Mouse (Mus musculus): ENCODE measurements around the gene Sertad3. TPM values are rescaled to one million over a fixed set of nuclear protein-coding genes. Genes with fewer than 3 reads are reported as not detected.

Sertad3 gene
- total and polyA plus RNA-seq, 3 experiments: 2.0 to 6.7 TPM; not detected in 1

DNA sequence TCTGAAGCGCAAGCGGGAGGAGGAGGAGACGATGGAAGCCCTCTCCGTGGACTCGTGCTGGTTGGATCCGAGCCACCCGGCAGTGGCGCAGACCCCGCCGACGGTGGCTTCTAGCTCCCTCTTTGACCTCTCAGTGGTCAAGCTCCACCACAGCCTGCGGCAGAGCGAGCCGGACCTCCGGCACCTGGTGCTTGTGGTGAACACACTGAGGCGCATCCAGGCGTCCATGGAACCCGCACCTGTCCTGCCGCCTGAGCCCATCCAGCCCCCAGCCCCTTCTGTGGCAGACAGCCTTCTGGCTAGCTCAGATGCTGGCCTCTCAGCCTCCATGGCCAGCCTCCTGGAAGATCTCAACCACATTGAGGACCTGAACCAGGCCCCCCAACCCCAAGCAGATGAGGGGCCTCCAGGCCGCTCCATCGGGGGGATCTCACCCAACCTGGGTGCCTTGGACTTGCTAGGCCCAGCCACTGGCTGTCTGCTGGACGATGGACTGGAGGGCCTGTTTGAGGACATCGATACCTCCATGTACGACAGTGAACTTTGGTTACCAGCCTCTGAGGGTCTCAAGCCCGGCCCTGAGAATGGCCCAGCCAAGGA is 15.8 kb downstream of the Sertad3 start:
- Histone ChIP-seq H3K27me3 (ENCODE audit: control insufficient read depth in 1 of 2, insufficient read depth in 2 of 2, low read length in 2 of 2) (no peaks in the 10 kb centered on the region), H3K27ac (ENCODE audit: control insufficient read depth, low read depth, low read length) (peak overlapping the region; percentile 73; the same call in 1 of the 2 replicates), H3K4me1 (ENCODE audit: control insufficient read depth in 1 of 2, insufficient read depth in 2 of 2, low read length in 2 of 2) (peaks cover 13 to 26% of the 10 kb centered on the region in 2 experiments), H3K9me3 (replicated peaks; ENCODE audit: insufficient read depth, low read length) (no peaks in the 10 kb centered on the region), H3K79me2 (ENCODE audit: control insufficient read depth, insufficient read depth, low read length, poor library complexity) (peaks cover 11% of the 10 kb centered on the region), H3K36me3 (ENCODE audit: control insufficient read depth in 1 of 2, insufficient read depth in 2 of 2, low read length in 2 of 2) (peaks cover 0 to 27% of the 10 kb centered on the region in 2 experiments; a peak in 2 of 4 replicates), H3K4me3 (ENCODE audit: control insufficient read depth in 1 of 2, insufficient read depth in 1 of 2, low read depth in 2 of 2, low read length in 2 of 2) (no peak overlapping the region), H3K9ac (ENCODE audit: control insufficient read depth, low read depth, low read length, poor library complexity, severe bottlenecking) (no peak overlapping the region)
- no peak for DNase-seq (ENCODE audit: low read depth, low spot score)
- TF ChIP-seq TBP (IDR thresholded peaks at IDR 0.05; ENCODE audit: low read depth, low read length) (no peak), TAL1 (IDR thresholded peaks at IDR 0.05; ENCODE audit: low read length) (no peak), SIN3A (IDR thresholded peaks at IDR 0.05; ENCODE audit: low read length) (no peak), SMC3 (IDR thresholded peaks at IDR 0.05; ENCODE audit: low read depth, low read length) (no peak), POLR2A (IDR thresholded peaks at IDR 0.05; ENCODE audit: control insufficient read depth in 1 of 2, insufficient read depth in 1 of 2, low read depth in 1 of 2, low read length in 2 of 2, poor library complexity in 1 of 2) (no peak), MYC (IDR thresholded peaks at IDR 0.05; ENCODE audit: low read depth, low read length) (no peak), KAT2A (conservative IDR thresholded peaks at IDR 0.05; ENCODE audit: low read depth, low read length) (no peak), MAX (IDR thresholded peaks at IDR 0.05; ENCODE audit: low read length) (no peak), ZC3H11A (IDR thresholded peaks at IDR 0.05; ENCODE audit: low read depth, low read length) (no peak), UBTF (IDR thresholded peaks at IDR 0.05; ENCODE audit: borderline replicate concordance, insufficient read depth, low read depth, low read length) (no peak), POLR2AphosphoS5 (IDR thresholded peaks at IDR 0.05; ENCODE audit: borderline replicate concordance, low read depth, low read length) (no peak), ZMIZ1 (IDR thresholded peaks at IDR 0.05; ENCODE audit: low read depth, low read length) (no peak), CTCF (IDR thresholded peaks at IDR 0.05 in 2 of 3, conservative IDR thresholded peaks at IDR 0.05 in 1 of 3; ENCODE audit: control insufficient read depth in 1 of 3, insufficient read depth in 1 of 3, low read depth in 2 of 3, low read length in 3 of 3, poor library complexity in 1 of 3, severe bottlenecking in 1 of 3) (no peak), ETS1 (IDR thresholded peaks at IDR 0.05; ENCODE audit: low read depth, low read length) (no peak), USF2 (IDR thresholded peaks at IDR 0.05; ENCODE audit: borderline replicate concordance in 1 of 2, insufficient read depth in 1 of 2, low read depth in 1 of 2, low read length in 2 of 2) (no peak), ELF1 (IDR thresholded peaks at IDR 0.05; ENCODE audit: low read depth, low read length) (no peak)

- no peaks in the 10 kb centered on the region for H3K27me3 ChIP-seq (ENCODE audit: control insufficient read depth in 1 of 2, insufficient read depth in 2 of 2, low read length in 2 of 2)
- peak overlapping the region; percentile 73 for H3K27ac ChIP-seq (ENCODE audit: control insufficient read depth, low read depth, low read length)
- peaks cover 12 to 26% of the 10 kb centered on the region in 2 experiments for H3K4me1 ChIP-seq (ENCODE audit: control insufficient read depth in 1 of 2, insufficient read depth in 2 of 2, low read length in 2 of 2)
These were observed 16.6 kb downstream of the Sertad3 start for GRCm38 (mm10) chr7:27490227-27490542.

More at GRCm38 (mm10) chr7:27490227-27490542, 16.6 kb downstream of the Sertad3 start:
- no peak for DNase-seq (ENCODE audit: low read depth, low spot score)
- peaks cover 0 to 25% of the 10 kb centered on the region in 2 experiments; a peak in 2 of 4 replicates for H3K36me3 ChIP-seq (ENCODE audit: control insufficient read depth in 1 of 2, insufficient read depth in 2 of 2, low read length in 2 of 2)
- TF ChIP-seq NRF1 (IDR thresholded peaks at IDR 0.05; ENCODE audit: insufficient read depth, low read depth, low read length, poor library complexity, severe bottlenecking) (0 out of 2 replicates have a peak, but pooled peaks have one; percentile 5), ZKSCAN1 (IDR thresholded peaks at IDR 0.05; ENCODE audit: low read depth, low read length) (no peak)
- peak overlapping the region; percentile 57 to 63 for H3K4me3 ChIP-seq (ENCODE audit: control insufficient read depth in 1 of 2, insufficient read depth in 1 of 2, low read depth in 2 of 2, low read length in 2 of 2)
- peak overlapping the region; percentile 80 for H3K9ac ChIP-seq (ENCODE audit: control insufficient read depth, low read depth, low read length, poor library complexity, severe bottlenecking)
- no peaks in the 10 kb centered on the region for H3K9me3 ChIP-seq (replicated peaks; ENCODE audit: insufficient read depth, low read length)
- peaks cover 11% of the 10 kb centered on the region for H3K79me2 ChIP-seq (ENCODE audit: control insufficient read depth, insufficient read depth, low read length, poor library complexity)
